Mouse (Mus musculus) liver, embryonic 18 days (tissue): ENCODE data around the gene Vps54. TPM values are rescaled to one million over a fixed set of nuclear protein-coding genes. Genes with fewer than 3 reads are reported as not detected.

Experiments
- polyA plus RNA-seq: library from polyadenylated mRNA; depleted of rRNA; stranded (reverse); fragments of >200 nt; gene quantifications from 2 replicates; pipeline ENCODE4 v1.2.3, GENCODE M21; 2012; rRNA removed

Vps54 gene
- polyA plus RNA-seq, result 10.0 and 10.1 TPM in 2 replicates

DNA sequence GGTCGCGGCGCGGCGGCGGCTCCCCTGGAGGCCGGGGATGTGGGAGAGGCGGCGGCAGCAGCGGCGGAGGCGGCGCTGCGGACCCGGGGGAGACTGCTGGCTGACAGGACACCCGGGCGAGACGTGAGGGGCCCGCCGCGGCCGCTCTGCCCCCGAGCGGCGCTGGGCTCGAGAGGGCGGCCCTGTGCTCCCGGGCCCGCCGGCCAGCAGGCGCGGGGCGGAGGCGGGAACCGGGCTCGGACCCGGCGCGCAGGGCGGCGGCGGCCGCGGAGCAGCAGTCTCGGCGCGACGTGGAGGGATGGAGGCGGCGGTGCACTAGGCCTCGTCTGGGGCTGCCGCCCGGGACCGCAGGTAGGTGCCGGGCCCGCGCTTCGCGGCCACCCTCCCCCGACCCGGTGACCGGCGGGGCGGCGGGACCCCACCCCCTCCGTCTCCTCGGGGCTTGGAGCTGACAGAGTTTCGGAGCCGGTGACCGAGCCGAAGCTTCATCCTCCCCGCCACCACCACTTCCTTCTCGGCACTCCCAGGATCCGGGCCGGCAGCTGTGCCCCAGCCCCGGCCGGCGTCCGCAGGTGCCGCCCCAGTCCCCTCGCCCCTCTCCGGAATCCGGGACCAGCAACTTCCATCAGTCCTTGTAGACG is at the start of gene Vps54:
Gene Vps54 (plus strand): TSS at position 261 of the 641 bp plus-strand sequence.

Other genes with a start within 250 kb of the Vps54 start
- gene Peli1, start 148.0 kb upstream of the Vps54 start, polyA plus RNA-seq, result 7.2 and 7.3 TPM in 2 replicates
- 45.4 and 56.2 TPM in 2 replicates for gene Ugp2, start 131.9 kb downstream of the Vps54 start, polyA plus RNA-seq